Mouse (Mus musculus): ENCODE results near the gene Psors1c2. TPM values are rescaled to one million over a fixed set of nuclear protein-coding genes. Genes with fewer than 3 reads are reported as not detected.
A peak's percentile ranks its signal among the peaks of the same experiment; 100 is the strongest.

The Psors1c2 gene
- total RNA-seq, 2 experiments from 2014 or later: 0.79 to 2.5 TPM

GRCm38 (mm10) chr17:35515911-35516640, 16.9 kb upstream of the Psors1c2 start:
- intact Hi-C loops (cut with DNase I): no loop called here
- peak; percentile 26 to 30 for DNase-seq (ENCODE audit: low spot score in 2 of 2)

- intact Hi-C loops (cut with DNase I): no loop called here
- DNase-seq (ENCODE audit: low spot score in 2 of 2): peak; percentile 94 to 95
Measured at GRCm38 (mm10) chr17:35516652-35517500, 16.1 kb upstream of the Psors1c2 start, which contains the start of the genes Tcf19 and Cchcr1. Tcf19 (minus strand) TSS chr17:35516824. Cchcr1 (plus strand) TSS chr17:35517100.

GRCm38 (mm10) chr17:35517526-35517925, 15.5 kb upstream of the Psors1c2 start:
- intact Hi-C loops (cut with DNase I): no loop called here
- DNase-seq (ENCODE audit: low spot score in 2 of 2): no peak

GRCm38 (mm10) chr17:35524354-35524753, 8.6 kb upstream of the Psors1c2 start:
- intact Hi-C loops (cut with DNase I): no loop called here
- DNase-seq (ENCODE audit: low spot score in 2 of 2): no peak

- intact Hi-C loops (cut with DNase I): no loop called here
- DNase-seq (ENCODE audit: low spot score in 2 of 2): no peak
Measured at GRCm38 (mm10) chr17:35526644-35527043, 6.4 kb upstream of the Psors1c2 start.

GRCm38 (mm10) chr17:35532360-35532759, 641 bp upstream of the Psors1c2 start:
- DNase-seq (ENCODE audit: low spot score in 2 of 2): no peak
- intact Hi-C loops (cut with DNase I): no loop called here

- DNase-seq (ENCODE audit: low spot score in 2 of 2): peak; percentile 64 to 80
- intact Hi-C loops (cut with DNase I): no loop called here
Measured at GRCm38 (mm10) chr17:35534343-35534742, 1.3 kb downstream of the Psors1c2 start.

- peak in 1 of 2 experiments; percentile 54 for DNase-seq (ENCODE audit: low spot score in 2 of 2)
- intact Hi-C loops (cut with DNase I): no loop called here
Measured at GRCm38 (mm10) chr17:35537421-35537820, 4.4 kb downstream of the Psors1c2 start.

GRCm38 (mm10) chr17:35538476-35538875, 5.5 kb downstream of the Psors1c2 start:
- intact Hi-C loops (cut with DNase I): no loop called here
- no peak for DNase-seq (ENCODE audit: low spot score in 2 of 2)

GRCm38 (mm10) chr17:35539540-35539939, 6.5 kb downstream of the Psors1c2 start:
- intact Hi-C loops (cut with DNase I): no loop called here

GRCm38 (mm10) chr17:35542761-35543411, 9.9 kb downstream of the Psors1c2 start:
- intact Hi-C loops (cut with DNase I): no loop called here
- DNase-seq (ENCODE audit: low spot score in 2 of 2): peak; percentile 27 to 29

More at GRCm38 (mm10) chr17:35539540-35539939, 6.5 kb downstream of the Psors1c2 start:
- DNase-seq (ENCODE audit: low spot score in 2 of 2): no peak

- peak; percentile 25 to 37 for DNase-seq (ENCODE audit: low spot score in 2 of 2)
- intact Hi-C loops (cut with DNase I): no loop called here
Measured at GRCm38 (mm10) chr17:35543412-35543861, 10.4 kb downstream of the Psors1c2 start.

GRCm38 (mm10) chr17:35544001-35544400, 11.0 kb downstream of the Psors1c2 start:
- DNase-seq (ENCODE audit: low spot score in 2 of 2): no peak
- intact Hi-C loops (cut with DNase I): no loop called here

- intact Hi-C loops (cut with DNase I): no loop called here
- peak; percentile 30 to 54 for DNase-seq (ENCODE audit: low spot score in 2 of 2)
Measured at GRCm38 (mm10) chr17:35544680-35545079, 11.7 kb downstream of the Psors1c2 start.

- DNase-seq (ENCODE audit: low spot score in 2 of 2): no peak
- intact Hi-C loops (cut with DNase I): no loop called here
Measured at GRCm38 (mm10) chr17:35547465-35547864, 14.5 kb downstream of the Psors1c2 start.

- DNase-seq (ENCODE audit: low spot score in 2 of 2): no peak
- intact Hi-C loops (cut with DNase I): no loop called here
Measured at GRCm38 (mm10) chr17:35548636-35549035, 15.6 kb downstream of the Psors1c2 start.

- intact Hi-C loops (cut with DNase I): no loop called here
Measured at GRCm38 (mm10) chr17:35549437-35550142, 16.6 kb downstream of the Psors1c2 start.

GRCm38 (mm10) chr17:35550143-35550494, 17.1 kb downstream of the Psors1c2 start:
- intact Hi-C loops (cut with DNase I): no loop called here
- DNase-seq (ENCODE audit: low spot score in 2 of 2): no peak

More at GRCm38 (mm10) chr17:35549437-35550142, 16.6 kb downstream of the Psors1c2 start:
- DNase-seq (ENCODE audit: low spot score in 2 of 2): peak; percentile 86 to 90

- no peak for DNase-seq (ENCODE audit: low spot score in 2 of 2)
- intact Hi-C loops (cut with DNase I): no loop called here
Measured at GRCm38 (mm10) chr17:35550871-35551270, 17.9 kb downstream of the Psors1c2 start.
